Mouse (Mus musculus) forebrain, embryonic 15.5 days (tissue): ENCODE measurements at regions not wholly inside any gene's neighbourhood (a gene's known extent, or its start where the extent isn't known, plus 50 kb on each side); places are given as distances from the start of the nearest gene placed in this dataset.

Source experiments
- ATAC-seq: fragments of 200-750 bp; cut with Nextera tagmentation; replicated peaks from 2 replicates; pipeline ENCODE4 v1.8.0; 2017; ENCODE audit warnings: mild to moderate bottlenecking, moderate TSS enrichment, moderate library complexity
- H3K27ac ChIP-seq: fragments of 300-500 bp; sonication (generic); replicated peaks from 2 replicates; pipeline ENCODE4 v1.5.1; 2015; ENCODE audit warnings: mild to moderate bottlenecking, inconsistent platforms
- H3K27me3 ChIP-seq: fragments of 300-500 bp; sonication (generic); 2 replicates; pipeline ENCODE4 v1.6.1; 2015; ENCODE audit warnings: inconsistent platforms
- H3K36me3 ChIP-seq: fragments of 300-500 bp; sonication (generic); 2 replicates; pipeline ENCODE4 v1.6.1; 2015; ENCODE audit warnings: mild to moderate bottlenecking, inconsistent platforms
- H3K4me1 ChIP-seq: fragments of 300-500 bp; sonication (generic); 2 replicates; pipeline ENCODE4 v1.6.1; 2015; ENCODE audit warnings: inconsistent platforms
- H3K4me2 ChIP-seq: fragments of 300-500 bp; sonication (generic); replicated peaks from 2 replicates; pipeline ENCODE4 v1.6.1; 2015; ENCODE audit warnings: mild to moderate bottlenecking, inconsistent platforms
- H3K4me3 ChIP-seq: fragments of 300-500 bp; sonication (generic); 2 replicates; pipeline ENCODE4 v1.5.1; 2015; ENCODE audit warnings: mild to moderate bottlenecking, inconsistent platforms
- H3K9ac ChIP-seq: fragments of 300-500 bp; sonication (generic); replicated peaks from 2 replicates; pipeline ENCODE4 v1.6.1; 2015; ENCODE audit warnings: mild to moderate bottlenecking, inconsistent platforms
- H3K9me3 ChIP-seq: fragments of 300-500 bp; sonication (generic); 2 replicates; pipeline ENCODE4 v1.6.1; 2016; ENCODE audit warnings: inconsistent platforms
- WGBS: fragments of 180-500 bp; shearing (Covaris S2); methylation state at CpG from one replicate; pipeline ENCODE4 v1.1.7; 2015; ENCODE audit warnings: mixed read lengths; 5-methylcytosine and 5-hydroxymethylcytosine counted together

GRCm38 (mm10) chr3:34825036-34825435 lies 174.8 kb downstream of the Sox2 start:
- 88% methylated on average over 11 of the region's 11 CpGs for WGBS

GRCm38 (mm10) chr3:34826396-34826795 lies 176.2 kb downstream of the Sox2 start:
- Histone ChIP-seq H3K4me2 (no peak overlapping the region), H3K9me3 (no peaks in the 10 kb centered on the region), H3K9ac (no peak overlapping the region), H3K4me1 (no peaks in the 10 kb centered on the region), H3K4me3 (no peak overlapping the region), H3K36me3 (no peaks in the 10 kb centered on the region), H3K27me3 (no peaks in the 10 kb centered on the region), H3K27ac (no peak overlapping the region)
- ATAC-seq, result no peak
- 84% methylated on average over 5 of the region's 5 CpGs for WGBS

More at GRCm38 (mm10) chr3:34825036-34825435, 174.8 kb downstream of the Sox2 start:
- no peak for ATAC-seq
- H3K36me3 ChIP-seq, result no peaks in the 10 kb centered on the region
- no peak overlapping the region for H3K4me2 ChIP-seq
- H3K4me1 ChIP-seq, result no peaks in the 10 kb centered on the region
- H3K4me3 ChIP-seq, result no peak overlapping the region
- H3K9me3 ChIP-seq, result no peaks in the 10 kb centered on the region
- no peaks in the 10 kb centered on the region for H3K27me3 ChIP-seq
- no peak overlapping the region for H3K9ac ChIP-seq
- no peak overlapping the region for H3K27ac ChIP-seq

- WGBS, result 55% methylated on average over 9 of the region's 9 CpGs
These were observed 178.4 kb downstream of the Sox2 start for GRCm38 (mm10) chr3:34828453-34829206.

GRCm38 (mm10) chr3:34836741-34837267 lies 186.6 kb downstream of the Sox2 start:
- 30% methylated on average over 8 of the region's 8 CpGs for WGBS
- ATAC-seq, result peak; percentile 69
- no peaks in the 10 kb centered on the region for H3K36me3 ChIP-seq
- no peaks in the 10 kb centered on the region for H3K27me3 ChIP-seq
- H3K27ac ChIP-seq, result no peak overlapping the region
- H3K9ac ChIP-seq, result no peak overlapping the region
- H3K4me3 ChIP-seq, result no peak overlapping the region
- H3K4me1 ChIP-seq, result peaks cover 26% of the 10 kb centered on the region
- H3K9me3 ChIP-seq, result no peaks in the 10 kb centered on the region
- no peak overlapping the region for H3K4me2 ChIP-seq

More at GRCm38 (mm10) chr3:34828453-34829206, 178.4 kb downstream of the Sox2 start:
- Histone ChIP-seq H3K9me3 (no peaks in the 10 kb centered on the region), H3K27me3 (no peaks in the 10 kb centered on the region), H3K9ac (no peak overlapping the region), H3K36me3 (no peaks in the 10 kb centered on the region), H3K4me1 (no peaks in the 10 kb centered on the region), H3K4me3 (no peak overlapping the region), H3K4me2 (no peak overlapping the region), H3K27ac (0 out of 2 replicates have a peak overlapping the region, but pooled peaks have one; percentile 48)
- peak; percentile 68 for ATAC-seq

GRCm38 (mm10) chr3:34837644-34838332 lies 187.6 kb downstream of the Sox2 start:
- H3K9me3 ChIP-seq, result no peaks in the 10 kb centered on the region
- ATAC-seq, result peak; percentile 87
- H3K9ac ChIP-seq, result 0 out of 2 replicates have a peak overlapping the region, but pooled peaks have one; percentile 11
- 9% methylated on average over 11 of the region's 11 CpGs for WGBS
- H3K27ac ChIP-seq, result peak overlapping the region; percentile 74
- no peak overlapping the region for H3K4me3 ChIP-seq
- H3K27me3 ChIP-seq, result no peaks in the 10 kb centered on the region
- H3K4me1 ChIP-seq, result peaks cover 26% of the 10 kb centered on the region
- H3K36me3 ChIP-seq, result no peaks in the 10 kb centered on the region
- H3K4me2 ChIP-seq, result peak overlapping the region; percentile 28

- H3K4me2 ChIP-seq, result no peak overlapping the region
- ATAC-seq, result no peak
These were observed 210.9 kb downstream of the Sox2 start for GRCm38 (mm10) chr3:34860877-34861649.

GRCm38 (mm10) chr3:34868698-34869409 lies 218.6 kb downstream of the Sox2 start:
- WGBS, result 31% methylated on average over 16 of the region's 16 CpGs
- H3K36me3 ChIP-seq, result no peaks in the 10 kb centered on the region
- no peaks in the 10 kb centered on the region for H3K27me3 ChIP-seq
- H3K9ac ChIP-seq, result no peak overlapping the region
- ATAC-seq, result peak; percentile 57; the same call in 1 of the 2 replicates
- H3K9me3 ChIP-seq, result no peaks in the 10 kb centered on the region
- H3K4me2 ChIP-seq, result no peak overlapping the region
- no peak overlapping the region for H3K27ac ChIP-seq
- H3K4me3 ChIP-seq, result no peak overlapping the region
- peaks cover 7% of the 10 kb centered on the region for H3K4me1 ChIP-seq

More at GRCm38 (mm10) chr3:34860877-34861649, 210.9 kb downstream of the Sox2 start:
- Histone ChIP-seq H3K36me3 (no peaks in the 10 kb centered on the region), H3K4me3 (no peak overlapping the region), H3K9me3 (no peaks in the 10 kb centered on the region), H3K9ac (no peak overlapping the region), H3K27me3 (no peaks in the 10 kb centered on the region), H3K4me1 (no peaks in the 10 kb centered on the region), H3K27ac (no peak overlapping the region)
- WGBS, result 60% methylated on average over 16 of the region's 16 CpGs

- Histone ChIP-seq H3K27ac (no peak overlapping the region), H3K9ac (no peak overlapping the region), H3K9me3 (no peaks in the 10 kb centered on the region), H3K4me2 (no peak overlapping the region), H3K4me3 (no peak overlapping the region), H3K36me3 (no peaks in the 10 kb centered on the region), H3K4me1 (peaks cover 7% of the 10 kb centered on the region), H3K27me3 (no peaks in the 10 kb centered on the region)
- 91% methylated on average over 6 of the region's 6 CpGs for WGBS
- 0 out of 2 replicates have a peak, but pooled peaks have one; percentile 46 for ATAC-seq
These were observed 219.7 kb downstream of the Sox2 start for GRCm38 (mm10) chr3:34869911-34870310.

GRCm38 (mm10) chr3:34885137-34885536 lies 234.9 kb downstream of the Sox2 start:
- Histone ChIP-seq H3K27me3 (no peaks in the 10 kb centered on the region), H3K4me1 (no peaks in the 10 kb centered on the region), H3K9me3 (no peaks in the 10 kb centered on the region), H3K36me3 (no peaks in the 10 kb centered on the region), H3K27ac (no peak overlapping the region), H3K9ac (no peak overlapping the region), H3K4me2 (no peak overlapping the region), H3K4me3 (no peak overlapping the region)
- ATAC-seq, result no peak
- WGBS, result 87% methylated on average over 5 of the region's 5 CpGs

GRCm38 (mm10) chr3:34893381-34893780 lies 243.2 kb downstream of the Sox2 start:
- no peaks in the 10 kb centered on the region for H3K27me3 ChIP-seq
- H3K27ac ChIP-seq, result no peak overlapping the region
- H3K9ac ChIP-seq, result no peak overlapping the region
- 92% methylated on average over 5 of the region's 5 CpGs for WGBS
- no peaks in the 10 kb centered on the region for H3K9me3 ChIP-seq
- no peak overlapping the region for H3K4me2 ChIP-seq
- H3K36me3 ChIP-seq, result no peaks in the 10 kb centered on the region
- no peak overlapping the region for H3K4me3 ChIP-seq
- H3K4me1 ChIP-seq, result peaks cover 7% of the 10 kb centered on the region
- no peak for ATAC-seq

- Histone ChIP-seq H3K9ac (no peak overlapping the region), H3K4me3 (no peak overlapping the region), H3K4me1 (peaks cover 13% of the 10 kb centered on the region; the same call in 1 of the 2 replicates), H3K9me3 (no peaks in the 10 kb centered on the region), H3K36me3 (no peaks in the 10 kb centered on the region), H3K27ac (no peak overlapping the region), H3K27me3 (no peaks in the 10 kb centered on the region), H3K4me2 (no peak overlapping the region)
- WGBS, result 91% methylated on average over 8 of the region's 8 CpGs
- no peak for ATAC-seq
These were observed 252.9 kb downstream of the Sox2 start for GRCm38 (mm10) chr3:34903106-34903505.
